Mouse (Mus musculus) ovary, adult 10 weeks (tissue): ENCODE results near the gene Fgf16. TPM values are rescaled to one million over a fixed set of nuclear protein-coding genes. Genes with fewer than 3 reads are reported as not detected.

ENCODE experiments used
- polyA plus RNA-seq: library from polyadenylated mRNA; stranded (reverse); fragments of 350-450 nt; fragmentation: Illumina TruSeq; extraction: RNeasy Lipid Tissue Mini Kit (QIAGEN cat#74804); gene quantifications from one replicate; pipeline ENCODE4 v1.2.3, GENCODE M21; 2014

Fgf16 gene
- 0.46 TPM for polyA plus RNA-seq

DNA sequence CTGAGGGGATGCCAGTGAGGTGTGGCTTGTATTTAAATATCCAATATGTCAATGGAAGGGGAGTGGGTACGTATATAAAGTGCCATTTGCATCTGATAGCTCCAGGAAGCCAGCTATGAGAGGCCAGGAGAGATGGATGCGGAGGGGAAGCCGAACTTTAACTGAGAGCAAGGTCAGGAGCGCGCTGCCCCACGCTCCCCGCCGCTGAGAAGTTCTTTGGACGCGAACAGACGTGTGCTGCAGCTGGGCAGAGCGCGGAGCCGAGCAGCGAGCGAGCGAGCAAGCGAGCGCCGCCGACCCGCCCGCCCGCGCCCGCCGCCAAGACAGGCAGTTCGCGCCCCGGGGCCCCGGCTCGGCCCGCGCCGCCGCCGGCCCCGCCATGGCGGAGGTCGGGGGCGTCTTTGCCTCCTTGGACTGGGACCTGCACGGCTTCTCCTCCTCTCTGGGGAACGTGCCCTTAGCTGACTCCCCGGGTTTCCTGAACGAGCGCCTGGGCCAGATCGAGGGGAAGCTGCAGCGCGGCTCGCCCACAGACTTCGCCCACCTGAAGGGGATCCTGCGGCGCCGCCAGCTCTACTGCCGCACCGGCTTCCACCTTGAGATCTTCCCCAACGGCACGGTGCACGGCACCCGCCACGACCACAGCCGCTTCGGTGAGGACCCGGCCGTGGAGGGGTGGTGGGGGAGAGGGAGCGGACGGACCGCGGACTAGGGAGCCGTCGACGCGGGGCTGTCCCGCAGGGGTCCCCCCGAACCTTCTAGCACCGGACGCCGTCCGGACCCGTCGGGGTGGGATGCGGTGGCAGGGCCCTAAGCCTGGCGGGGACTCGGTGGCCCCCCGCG is at the start of gene Fgf16:
Gene Fgf16, plus strand, starts transcription at position 118 of the 843 bp plus-strand sequence.

Other genes with a start within 250 kb of the Fgf16 start
- 359 TPM for gene Atrx, start 165.1 kb downstream of the Fgf16 start, polyA plus RNA-seq
- 169 TPM for gene Magt1, start 247.6 kb downstream of the Fgf16 start, polyA plus RNA-seq